Mouse (Mus musculus): ENCODE measurements around the gene Camp. TPM values are rescaled to one million over a fixed set of nuclear protein-coding genes. Genes with fewer than 3 reads are reported as not detected.

Camp gene
- polyA plus RNA-seq, 1 experiment: not detected

DNA sequence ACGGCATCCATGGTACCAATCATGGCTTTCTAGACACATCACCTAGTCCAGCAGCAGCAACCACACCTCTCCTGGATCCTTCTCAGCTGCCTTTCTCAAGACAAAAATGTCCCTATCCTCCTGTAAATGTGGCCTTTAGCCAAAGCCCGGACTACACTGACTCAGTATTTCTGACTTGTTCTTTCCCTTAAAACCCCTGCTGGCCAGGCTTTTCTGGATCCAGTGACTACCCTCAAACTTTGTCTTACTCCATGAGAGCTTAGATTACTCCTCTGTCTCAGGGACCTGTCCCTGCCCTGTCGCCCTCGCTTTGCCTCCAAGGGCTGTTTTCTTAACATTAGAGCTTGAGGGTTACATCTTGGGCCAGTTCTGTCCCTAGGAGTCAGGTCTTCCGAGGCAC lies 682 bp upstream of the Camp start:
- Histone ChIP-seq H3K36me3 (ENCODE audit: control insufficient read depth, insufficient read depth, low read length) (no peaks in the 10 kb centered on the region), H3K27ac (ENCODE audit: insufficient read depth, low read depth, low read length) (no peak overlapping the region), H3K4me1 (ENCODE audit: control insufficient read depth, insufficient read depth, insufficient read length, low read length) (no peaks in the 10 kb centered on the region), H3K27me3 (ENCODE audit: control insufficient read depth, insufficient read depth, low read length) (no peaks in the 10 kb centered on the region), H3K4me3 (ENCODE audit: low read depth, low read length) (no peak overlapping the region)
- WGBS: 76% methylated on average over 5 of the region's 5 CpGs
- TF ChIP-seq POLR2A (IDR thresholded peaks at IDR 0.05; ENCODE audit: low read depth, low read length): no peak
- TF ChIP-seq CTCF (IDR thresholded peaks at IDR 0.05; ENCODE audit: extremely low read depth, insufficient read length, insufficient replicate concordance, low read depth, low read length): no peak

DNA sequence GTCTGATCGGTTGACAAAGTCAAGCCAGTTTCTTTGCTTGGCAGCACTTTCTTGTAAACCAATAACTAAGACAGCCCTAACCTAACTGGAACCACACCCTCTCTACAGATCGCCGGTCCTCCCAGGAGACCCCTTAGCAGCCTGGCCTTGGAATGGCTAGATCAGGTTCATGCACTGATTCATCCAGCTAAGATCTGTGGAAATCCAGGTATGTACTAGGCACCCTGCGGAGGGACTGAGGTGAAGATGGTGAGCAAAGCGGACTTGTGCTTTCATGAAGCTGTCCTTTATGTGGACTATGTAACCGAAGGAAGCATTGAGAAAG lies 16.4 kb downstream of the Camp start:
- H3K4me1 ChIP-seq (ENCODE audit: control insufficient read depth, insufficient read depth, insufficient read length, low read length): peaks cover 5% of the 10 kb centered on the region; the same call in 1 of the 2 replicates
- H3K4me3 ChIP-seq (ENCODE audit: low read depth, low read length): peak overlapping the region; percentile 92
- peaks cover 1% of the 10 kb centered on the region; the same call in 1 of the 2 replicates for H3K36me3 ChIP-seq (ENCODE audit: control insufficient read depth, insufficient read depth, low read length)
- H3K27me3 ChIP-seq (ENCODE audit: control insufficient read depth, insufficient read depth, low read length): no peaks in the 10 kb centered on the region
- TF ChIP-seq POLR2A (IDR thresholded peaks at IDR 0.05; ENCODE audit: low read depth, low read length) (no peak), CTCF (IDR thresholded peaks at IDR 0.05; ENCODE audit: extremely low read depth, insufficient read length, insufficient replicate concordance, low read depth, low read length) (no peak)
- WGBS: 3% methylated on average over 6 of the region's 6 CpGs
- no peak overlapping the region for H3K27ac ChIP-seq (ENCODE audit: insufficient read depth, low read depth, low read length)

DNA sequence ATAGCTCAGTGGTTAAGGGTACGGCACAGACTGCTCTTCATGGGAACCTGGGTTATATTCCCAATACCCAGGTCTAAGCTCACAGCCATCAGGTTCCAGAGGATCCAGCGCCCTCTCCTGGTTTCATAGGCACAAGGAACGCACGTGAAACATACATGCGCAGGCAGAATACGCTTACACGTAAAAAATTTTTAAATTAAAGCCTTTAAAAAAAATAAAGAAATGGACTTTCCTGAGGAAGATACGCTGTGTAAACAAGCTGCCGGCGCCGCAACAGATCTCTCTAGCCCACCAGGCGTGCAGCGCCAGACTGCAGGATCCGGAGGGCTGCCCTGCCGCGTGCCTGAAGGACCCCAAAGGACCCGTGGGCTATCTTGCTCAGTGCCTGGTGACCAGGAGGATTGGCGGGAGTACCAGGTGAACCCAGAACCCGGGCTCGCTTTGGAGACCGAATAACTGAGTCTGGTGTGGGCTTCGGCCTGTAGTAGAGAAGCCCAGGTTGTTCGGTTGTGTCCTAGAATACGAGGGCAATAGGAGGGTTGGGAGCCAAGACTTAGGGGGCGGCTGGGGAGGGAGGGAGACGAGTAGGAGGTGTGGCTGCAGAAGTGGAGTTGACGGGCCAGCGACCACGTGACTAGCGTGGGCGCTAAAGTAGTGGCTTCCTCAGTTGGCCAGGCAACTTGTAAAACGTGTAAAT lies 16.9 kb downstream of the Camp start, which contains the start of gene Nme6:
Gene Nme6, plus strand, starts transcription at position 359 of the 697 bp plus-strand sequence.
- peaks cover 1% of the 10 kb centered on the region; the same call in 1 of the 2 replicates for H3K36me3 ChIP-seq (ENCODE audit: control insufficient read depth, insufficient read depth, low read length)
- no peaks in the 10 kb centered on the region for H3K27me3 ChIP-seq (ENCODE audit: control insufficient read depth, insufficient read depth, low read length)
- peak; percentile 86; the same call in 1 of the 2 replicates for TF ChIP-seq CTCF (IDR thresholded peaks at IDR 0.05; ENCODE audit: extremely low read depth, insufficient read length, insufficient replicate concordance, low read depth, low read length)
- TF ChIP-seq POLR2A (IDR thresholded peaks at IDR 0.05; ENCODE audit: low read depth, low read length): peak; percentile 44; the same call in 1 of the 2 replicates
- peak within 1 kb of the TSS; percentile 62 for H3K27ac ChIP-seq (ENCODE audit: insufficient read depth, low read depth, low read length)
- WGBS: under 1% methylated on average over 32 of the region's 32 CpGs
- peaks cover 5% of the 10 kb centered on the region; the same call in 1 of the 2 replicates for H3K4me1 ChIP-seq (ENCODE audit: control insufficient read depth, insufficient read depth, insufficient read length, low read length)
- peak within 1 kb of the TSS; percentile 92 for H3K4me3 ChIP-seq (ENCODE audit: low read depth, low read length)

DNA sequence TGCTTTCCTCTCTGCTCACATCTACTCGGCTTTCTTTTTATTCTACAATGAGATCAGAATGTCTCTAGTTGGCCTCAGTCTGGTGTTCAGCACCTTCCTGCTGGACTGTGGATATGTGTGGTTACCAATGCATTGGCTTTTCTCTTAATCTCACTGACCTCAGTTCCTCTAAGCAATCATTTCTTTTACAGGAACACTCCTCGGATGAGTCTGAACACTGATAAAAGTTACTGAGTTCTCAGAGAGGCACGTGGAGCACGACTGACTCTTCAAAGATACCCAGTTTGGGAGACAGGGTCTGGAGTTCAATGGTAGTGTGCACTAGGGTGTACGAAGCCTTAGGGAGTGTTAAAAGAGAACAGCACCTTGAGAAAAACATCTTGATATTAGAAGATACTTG lies 23.2 kb downstream of the Camp start:
- no peak overlapping the region for H3K27ac ChIP-seq (ENCODE audit: insufficient read depth, low read depth, low read length)
- TF ChIP-seq POLR2A (IDR thresholded peaks at IDR 0.05; ENCODE audit: low read depth, low read length): no peak
- TF ChIP-seq CTCF (IDR thresholded peaks at IDR 0.05; ENCODE audit: extremely low read depth, insufficient read length, insufficient replicate concordance, low read depth, low read length): no peak
- H3K4me3 ChIP-seq (ENCODE audit: low read depth, low read length): no peak overlapping the region
- no peaks in the 10 kb centered on the region for H3K27me3 ChIP-seq (ENCODE audit: control insufficient read depth, insufficient read depth, low read length)
- no peaks in the 10 kb centered on the region for H3K36me3 ChIP-seq (ENCODE audit: control insufficient read depth, insufficient read depth, low read length)
- WGBS: 59% methylated on average over 5 of the region's 5 CpGs
- no peaks in the 10 kb centered on the region for H3K4me1 ChIP-seq (ENCODE audit: control insufficient read depth, insufficient read depth, insufficient read length, low read length)

DNA sequence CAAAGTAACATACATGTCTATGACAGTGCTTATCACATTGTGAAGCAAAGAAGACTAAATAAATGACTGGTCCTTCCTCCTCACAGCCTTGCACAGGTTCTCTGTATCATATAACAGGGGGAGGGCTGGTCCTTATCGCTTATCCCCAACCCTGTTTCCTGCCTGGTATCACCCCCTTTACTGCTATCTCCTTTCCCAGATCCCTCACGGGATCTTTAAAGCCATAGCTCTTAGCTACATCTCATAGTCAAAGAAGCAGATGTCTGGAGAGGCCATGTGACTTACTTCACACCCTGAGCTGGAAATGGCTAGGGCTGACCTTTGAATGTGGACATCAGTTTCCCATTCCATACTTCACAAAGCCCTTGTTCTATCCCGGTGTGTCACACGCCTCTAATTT lies 23.7 kb downstream of the Camp start:
- TF ChIP-seq POLR2A (IDR thresholded peaks at IDR 0.05; ENCODE audit: low read depth, low read length) (no peak), CTCF (IDR thresholded peaks at IDR 0.05; ENCODE audit: extremely low read depth, insufficient read length, insufficient replicate concordance, low read depth, low read length) (no peak)
- WGBS: 47% methylated on average over 4 of the region's 4 CpGs
- Histone ChIP-seq H3K4me3 (ENCODE audit: low read depth, low read length) (no peak overlapping the region), H3K36me3 (ENCODE audit: control insufficient read depth, insufficient read depth, low read length) (no peaks in the 10 kb centered on the region), H3K27ac (ENCODE audit: insufficient read depth, low read depth, low read length) (no peak overlapping the region), H3K4me1 (ENCODE audit: control insufficient read depth, insufficient read depth, insufficient read length, low read length) (no peaks in the 10 kb centered on the region), H3K27me3 (ENCODE audit: control insufficient read depth, insufficient read depth, low read length) (no peaks in the 10 kb centered on the region)

DNA sequence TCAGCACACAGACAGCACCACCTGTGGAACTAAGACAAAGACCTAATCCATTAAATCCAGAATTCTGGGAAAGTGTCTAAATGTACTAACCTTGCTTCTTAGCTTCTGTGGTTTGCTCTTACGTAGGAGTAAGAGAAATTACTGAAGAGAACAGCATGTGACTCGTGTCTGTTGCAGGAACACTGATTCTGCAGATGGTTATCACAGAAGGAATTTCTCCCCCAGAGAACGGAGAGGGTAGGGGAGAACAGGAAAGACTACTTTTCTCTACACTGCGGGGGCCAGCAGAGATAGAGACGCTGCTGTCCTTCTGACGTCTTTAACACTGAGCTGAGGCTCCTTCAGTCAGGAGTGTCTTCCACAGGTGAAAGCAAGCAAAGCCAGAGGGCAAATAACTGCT lies 33.1 kb downstream of the Camp start:
- Histone ChIP-seq H3K4me1 (ENCODE audit: control insufficient read depth, insufficient read depth, insufficient read length, low read length) (no peaks in the 10 kb centered on the region), H3K4me3 (ENCODE audit: low read depth, low read length) (no peak overlapping the region), H3K36me3 (ENCODE audit: control insufficient read depth, insufficient read depth, low read length) (no peaks in the 10 kb centered on the region), H3K27ac (ENCODE audit: insufficient read depth, low read depth, low read length) (no peak overlapping the region), H3K27me3 (ENCODE audit: control insufficient read depth, insufficient read depth, low read length) (no peaks in the 10 kb centered on the region)
- WGBS: 20% methylated on average over 6 of the region's 6 CpGs
- TF ChIP-seq POLR2A (IDR thresholded peaks at IDR 0.05; ENCODE audit: low read depth, low read length) (no peak), CTCF (IDR thresholded peaks at IDR 0.05; ENCODE audit: extremely low read depth, insufficient read length, insufficient replicate concordance, low read depth, low read length) (no peak)

DNA sequence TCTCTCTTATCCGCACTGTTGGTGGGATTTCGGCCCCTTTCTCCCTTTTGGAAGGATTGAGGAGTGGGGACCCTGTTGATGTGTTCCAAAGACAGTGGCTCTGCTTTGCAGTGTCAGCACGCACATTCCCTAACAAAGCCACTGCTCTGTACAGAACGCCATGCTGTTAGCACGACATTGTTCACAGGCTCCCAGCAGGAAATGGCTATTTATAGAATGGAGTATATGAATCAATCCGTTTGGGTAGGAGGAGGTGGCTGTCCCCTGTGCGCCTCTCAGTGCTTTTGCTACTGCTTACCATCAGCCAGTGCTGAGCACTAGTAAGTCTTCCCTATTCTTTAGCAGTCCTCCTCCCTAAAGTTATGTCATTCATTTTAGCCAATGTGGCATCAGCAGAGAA lies 36.0 kb downstream of the Camp start:
- Histone ChIP-seq H3K4me3 (ENCODE audit: low read depth, low read length) (no peak overlapping the region), H3K36me3 (ENCODE audit: control insufficient read depth, insufficient read depth, low read length) (no peaks in the 10 kb centered on the region), H3K27me3 (ENCODE audit: control insufficient read depth, insufficient read depth, low read length) (no peaks in the 10 kb centered on the region), H3K27ac (ENCODE audit: insufficient read depth, low read depth, low read length) (no peak overlapping the region), H3K4me1 (ENCODE audit: control insufficient read depth, insufficient read depth, insufficient read length, low read length) (no peaks in the 10 kb centered on the region)
- WGBS: 52% methylated on average over 7 of the region's 7 CpGs
- no peak for TF ChIP-seq POLR2A (IDR thresholded peaks at IDR 0.05; ENCODE audit: low read depth, low read length)
- no peak for TF ChIP-seq CTCF (IDR thresholded peaks at IDR 0.05; ENCODE audit: extremely low read depth, insufficient read length, insufficient replicate concordance, low read depth, low read length)

Measured in small intestine, adult 2 months (tissue).